Mouse (Mus musculus): ENCODE measurements around the gene Gm17555.
"Not testable (repeated sequence)": the region's sequence is repeated elsewhere in the genome, so short reads cannot be mapped to it uniquely, and the experiment has no call there.

Gm17555 gene

GRCm38 (mm10) chr2:126214800-126215199, at the start of gene Gm17555:
Gene Gm17555, plus strand, starts transcription at chr2:126215100.
- TF ChIP-seq GATA4 (IDR thresholded peaks at IDR 0.05; ENCODE audit: insufficient replicate concordance, low read length): not testable (repeated sequence)

GRCm38 (mm10) chr2:126165277-126166018, 49.5 kb upstream of the Gm17555 start:
- no peak for TF ChIP-seq GATA4 (IDR thresholded peaks at IDR 0.05; ENCODE audit: insufficient replicate concordance, low read length)

GRCm38 (mm10) chr2:126166335-126166734, 48.6 kb upstream of the Gm17555 start:
- TF ChIP-seq GATA4 (IDR thresholded peaks at IDR 0.05; ENCODE audit: insufficient replicate concordance, low read length): no peak

GRCm38 (mm10) chr2:126166848-126167617, 47.9 kb upstream of the Gm17555 start:
- TF ChIP-seq GATA4 (IDR thresholded peaks at IDR 0.05; ENCODE audit: insufficient replicate concordance, low read length): no peak

- no peak for TF ChIP-seq GATA4 (IDR thresholded peaks at IDR 0.05; ENCODE audit: insufficient replicate concordance, low read length)
Observed at GRCm38 (mm10) chr2:126171427-126171826, 43.5 kb upstream of the Gm17555 start.

- TF ChIP-seq GATA4 (IDR thresholded peaks at IDR 0.05; ENCODE audit: insufficient replicate concordance, low read length): no peak
Observed at GRCm38 (mm10) chr2:126191306-126191705, 23.6 kb upstream of the Gm17555 start.

- no peak for TF ChIP-seq GATA4 (IDR thresholded peaks at IDR 0.05; ENCODE audit: insufficient replicate concordance, low read length)
Observed at GRCm38 (mm10) chr2:126192129-126192528, 22.8 kb upstream of the Gm17555 start.

- no peak for TF ChIP-seq GATA4 (IDR thresholded peaks at IDR 0.05; ENCODE audit: insufficient replicate concordance, low read length)
Observed at GRCm38 (mm10) chr2:126195631-126196356, 19.1 kb upstream of the Gm17555 start.

GRCm38 (mm10) chr2:126198971-126199370, 15.9 kb upstream of the Gm17555 start:
- TF ChIP-seq GATA4 (IDR thresholded peaks at IDR 0.05; ENCODE audit: insufficient replicate concordance, low read length): no peak

- no peak for TF ChIP-seq GATA4 (IDR thresholded peaks at IDR 0.05; ENCODE audit: insufficient replicate concordance, low read length)
Observed at GRCm38 (mm10) chr2:126211011-126211680, 3.8 kb upstream of the Gm17555 start.

GRCm38 (mm10) chr2:126227581-126227980, 12.7 kb downstream of the Gm17555 start:
- TF ChIP-seq GATA4 (IDR thresholded peaks at IDR 0.05; ENCODE audit: insufficient replicate concordance, low read length): no peak

GRCm38 (mm10) chr2:126231731-126232130, 16.8 kb downstream of the Gm17555 start:
- TF ChIP-seq GATA4 (IDR thresholded peaks at IDR 0.05; ENCODE audit: insufficient replicate concordance, low read length): no peak

GRCm38 (mm10) chr2:126236905-126237304, 22.0 kb downstream of the Gm17555 start:
- no peak for TF ChIP-seq GATA4 (IDR thresholded peaks at IDR 0.05; ENCODE audit: insufficient replicate concordance, low read length)

GRCm38 (mm10) chr2:126245446-126245845, 30.5 kb downstream of the Gm17555 start:
- no peak for TF ChIP-seq GATA4 (IDR thresholded peaks at IDR 0.05; ENCODE audit: insufficient replicate concordance, low read length)

GRCm38 (mm10) chr2:126248536-126248935, 33.6 kb downstream of the Gm17555 start:
- TF ChIP-seq GATA4 (IDR thresholded peaks at IDR 0.05; ENCODE audit: insufficient replicate concordance, low read length): no peak
